Mouse (Mus musculus) heart, postnatal 25 days (tissue): ENCODE data around the gene Rassf4. TPM values are rescaled to one million over a fixed set of nuclear protein-coding genes. Genes with fewer than 3 reads are reported as not detected.
"Not testable (repeated sequence)": the region's sequence is repeated elsewhere in the genome, so short reads cannot be mapped to it uniquely, and the experiment has no call there.

ENCODE experiments used
- DNase-seq: peaks from one replicate; pipeline ENCODE4 v3.0.0; 2022; ENCODE audit warnings: low spot score
- intact Hi-C: fragments of 180-260 bp; cut with DNase I; formaldehyde crosslinking; loops from one replicate; pipeline ENCODE4 v1.15.1; 2025
- total RNA-seq, 2 experiments: library from RNA; stranded (reverse); gene quantifications; 2 replicates each; pipeline ENCODE4 v1.2.3; 2021

Rassf4 gene
- total RNA-seq, 2 experiments from 2014 or later, result 5.8 to 8.2 TPM

- no peak for DNase-seq
- intact Hi-C loops, result loop anchor here (1.0 to 10.0 kb wide), 2 partner anchors 9 to 1409 kb away; no protein-coding TSS in a partner anchor
Observed at GRCm38 (mm10) chr6:116643881-116644280, 29.9 kb downstream of the Rassf4 start.

GRCm38 (mm10) chr6:116642942-116643341 is 30.8 kb downstream of the Rassf4 start:
- intact Hi-C loops, result loop anchor here (10.0 kb wide), 1 partner anchor 1408 kb away; no protein-coding TSS in a partner anchor
- no peak for DNase-seq

- DNase-seq, result no peak
- intact Hi-C loops, result loop anchor here (10.0 kb wide), 1 partner anchor 1405 kb away; no protein-coding TSS in a partner anchor
Observed at GRCm38 (mm10) chr6:116639663-116640062, 34.1 kb downstream of the Rassf4 start.

GRCm38 (mm10) chr6:116638871-116639270 is 34.9 kb downstream of the Rassf4 start:
- DNase-seq, result no peak
- intact Hi-C loops, result no loop called here

DNA sequence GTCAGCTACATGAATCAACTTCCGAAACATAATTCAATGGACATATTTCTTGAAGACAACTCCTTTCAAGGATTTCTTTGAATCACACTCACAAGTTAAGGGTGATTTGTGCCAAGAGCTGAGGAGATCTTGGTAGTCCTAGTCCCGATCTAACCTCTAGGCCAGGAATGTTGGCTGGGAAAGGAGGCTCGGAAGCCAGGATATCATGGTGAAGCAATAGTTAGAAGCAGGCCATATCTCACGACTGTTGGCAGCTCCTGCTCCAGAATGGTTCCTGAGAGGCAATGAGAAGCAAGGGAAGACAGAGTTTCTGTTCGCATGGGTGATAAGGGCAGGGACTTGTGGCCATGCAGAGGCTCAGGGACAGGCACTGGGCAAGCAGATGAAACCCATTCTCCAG is 36.3 kb downstream of the Rassf4 start:
- intact Hi-C loops, result no loop called here
- DNase-seq, result no peak

- DNase-seq, result no peak
- intact Hi-C loops, result no loop called here
Observed at GRCm38 (mm10) chr6:116636581-116637235, 37.0 kb downstream of the Rassf4 start.

GRCm38 (mm10) chr6:116635251-116636180 is 38.2 kb downstream of the Rassf4 start:
- intact Hi-C loops, result loop anchor here (1.0 kb wide), 1 partner anchor 9 kb away; no protein-coding TSS in a partner anchor
- peak; percentile 80 for DNase-seq

GRCm38 (mm10) chr6:116633741-116634695 is 39.7 kb downstream of the Rassf4 start:
- no peak for DNase-seq
- intact Hi-C loops, result loop anchor here (5.0 kb wide), 1 partner anchor 63 kb away; no protein-coding TSS in a partner anchor

GRCm38 (mm10) chr6:116632129-116632528 is 41.6 kb downstream of the Rassf4 start:
- no peak for DNase-seq
- intact Hi-C loops, result loop anchor here (1.0 to 5.0 kb wide), 2 partner anchors 18 to 65 kb away; partner anchors contain the start of gene Depp1

DNA sequence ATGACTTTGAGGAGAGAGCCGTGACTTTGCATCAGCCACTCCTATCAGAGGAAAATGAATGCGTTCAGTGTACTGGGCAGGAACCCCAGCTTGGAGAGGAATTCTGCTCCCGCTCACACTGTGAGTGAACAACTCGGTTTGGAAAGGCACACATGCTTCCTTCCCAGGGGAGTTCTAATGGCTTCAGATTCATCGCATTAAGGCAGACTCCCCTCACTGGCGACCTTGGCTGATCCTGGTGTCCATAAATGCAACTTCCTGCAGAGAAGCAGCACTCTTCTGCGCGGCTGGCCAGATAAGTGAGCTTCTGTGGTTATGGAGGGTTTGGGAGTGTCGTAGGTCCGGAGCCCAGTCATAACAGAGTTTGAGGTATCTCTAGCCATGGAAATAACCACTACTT is 44.0 kb downstream of the Rassf4 start:
- no peak for DNase-seq
- intact Hi-C loops, result loop anchor here (5.0 kb wide), 2 partner anchors 68 to 138 kb away; no protein-coding TSS in a partner anchor

- intact Hi-C loops, result loop anchor here (5.0 kb wide), 1 partner anchor 139 kb away; no protein-coding TSS in a partner anchor
- DNase-seq, result no peak
Observed at GRCm38 (mm10) chr6:116628539-116629171, 45.1 kb downstream of the Rassf4 start, which contains the start of gene Zfp422. TSS of gene Zfp422 (minus strand) at chr6:116628999.

DNA sequence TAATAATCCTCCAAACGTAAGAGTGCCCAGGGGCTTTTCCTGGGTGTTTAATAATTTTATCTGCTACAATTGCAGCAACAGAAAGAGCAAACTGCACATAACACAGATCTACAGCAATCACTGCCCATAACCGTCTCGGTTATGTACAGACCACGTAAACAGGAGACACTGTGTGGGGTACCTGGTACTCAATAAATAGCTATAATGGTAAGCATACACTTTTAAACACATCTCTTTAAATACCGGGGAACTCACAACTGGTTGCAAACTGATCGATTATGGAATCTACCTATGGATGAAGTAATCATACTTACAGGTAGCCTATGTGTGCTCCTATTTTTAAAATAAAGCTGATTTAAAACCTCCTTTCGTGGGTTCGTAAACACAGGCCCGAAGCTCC is 45.7 kb downstream of the Rassf4 start:
- intact Hi-C loops, result loop anchor here (5.0 kb wide), 1 partner anchor 139 kb away; no protein-coding TSS in a partner anchor
- no peak for DNase-seq

DNA sequence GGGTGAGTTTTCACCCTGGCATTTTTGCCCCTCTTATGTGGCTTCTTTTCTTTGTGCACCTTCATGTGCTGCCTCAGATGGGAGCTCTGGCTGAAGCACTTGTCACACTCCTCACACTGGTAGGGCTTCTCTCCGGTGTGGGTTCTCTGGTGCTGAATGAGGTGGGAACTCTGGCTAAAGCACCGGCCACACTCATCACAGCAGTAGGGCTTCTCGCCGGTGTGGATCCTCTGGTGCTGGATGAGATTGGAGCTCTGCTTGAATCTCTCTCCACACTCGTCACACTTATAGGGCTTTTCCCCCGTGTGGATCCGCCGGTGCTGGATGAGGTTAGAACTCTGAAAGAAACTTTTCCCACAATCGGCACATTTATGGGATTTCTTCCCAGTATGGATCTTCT is 47.3 kb downstream of the Rassf4 start:
- intact Hi-C loops, result loop anchor here (5.0 kb wide), 1 partner anchor 141 kb away; no protein-coding TSS in a partner anchor
- DNase-seq, result not testable (repeated sequence)

GRCm38 (mm10) chr6:116621318-116622023 is 52.3 kb downstream of the Rassf4 start:
- no peak for DNase-seq
- intact Hi-C loops, result no loop called here

GRCm38 (mm10) chr6:116618073-116618472 is 55.7 kb downstream of the Rassf4 start:
- no peak for DNase-seq
- intact Hi-C loops, result loop anchor here (5.0 kb wide), 2 partner anchors 34 to 79 kb away; partner anchors contain the start of gene Depp1

- intact Hi-C loops, result loop anchor here (5.0 kb wide), 2 partner anchors 37 to 82 kb away; partner anchors contain the start of gene Depp1
- DNase-seq, result no peak
Observed at GRCm38 (mm10) chr6:116615719-116616118, 58.0 kb downstream of the Rassf4 start.

GRCm38 (mm10) chr6:116607230-116607629 is 66.5 kb downstream of the Rassf4 start:
- no peak for DNase-seq
- intact Hi-C loops, result no loop called here

DNA sequence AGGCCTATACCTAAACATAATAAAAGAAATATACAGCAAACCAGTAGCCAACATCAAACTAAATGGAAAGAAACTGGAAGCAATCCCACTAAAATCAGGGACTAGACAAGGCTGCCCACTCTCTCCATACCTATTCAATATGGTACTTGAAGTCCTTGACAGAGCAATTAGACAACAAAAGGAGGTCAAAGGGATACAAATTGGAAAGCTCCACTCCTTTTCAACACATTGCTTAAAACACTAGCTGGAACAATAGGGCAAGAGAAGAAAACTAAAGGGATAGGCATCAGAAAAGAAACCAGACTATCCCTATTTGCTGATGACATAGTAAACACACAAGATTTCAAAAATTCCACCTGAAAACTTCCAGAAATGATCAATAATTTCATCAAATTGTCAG is 72.8 kb downstream of the Rassf4 start:
- DNase-seq, intact Hi-C loops: not testable (repeated sequence)
